In genomic region chr15:101167553-101167952, GRCm38 (mm10) we compare ENCODE assay signal across 35 mouse cellular contexts. TPM values are rescaled to one million over a fixed set of nuclear protein-coding genes. Genes with fewer than 3 reads are reported as not detected.
DNase-seq lines count a peak whose midpoint lies in the region; ATAC-seq and TF ChIP-seq lines count a peak whose summit lies in the region.
"Had no signal": no experiment of that assay in that cellular context is flagged by ENCODE, and none has a peak within 500 bp of the region (broad histone marks: within the 10 kb centered on the region; RNA-seq: fewer than 3 reads in every experiment).

No protein-coding gene starts in this region.

- ATAC-seq in kidney, postnatal 0 days (replicated peaks; ENCODE audit: low FRiP score, low read depth): no peak
- ATAC-seq in kidney, embryonic 14.5 days (ENCODE audit: low FRiP score, low TSS enrichment): no peak
- no peak for ATAC-seq in intestine, embryonic 15.5 days
- no peak for ATAC-seq in intestine, postnatal 0 days
- ATAC-seq in erythroblast, adult 5-6 weeks (replicated peaks; ENCODE audit: low FRiP score, poor library complexity, severe bottlenecking): no peak
- ATAC-seq: CD4-positive, CD25-positive, alpha-beta regulatory T cell, adult 4 months; forebrain, embryonic 13.5 days; forebrain, embryonic 16.5 days had no signal

- TF ChIP-seq CTCF in kidney, postnatal 0 days (IDR thresholded peaks at IDR 0.05; ENCODE audit: low read depth): no peak
- TF ChIP-seq CTCF in intestine, postnatal 0 days (IDR thresholded peaks at IDR 0.05; ENCODE audit: low read depth): no peak

- H3K9ac ChIP-seq in kidney, postnatal 0 days (ENCODE audit: low read depth, low read length): no peak overlapping the region
- H3K9ac ChIP-seq in kidney, embryonic 14.5 days (ENCODE audit: low read depth, low read length): no peak overlapping the region
- no peak overlapping the region for H3K9ac ChIP-seq in intestine, embryonic 15.5 days
- no peak overlapping the region for H3K9ac ChIP-seq in intestine, postnatal 0 days (ENCODE audit: low read depth, low read length)
- H3K9ac ChIP-seq: embryonic facial prominence, embryonic 13.5 days; forebrain, embryonic 13.5 days; heart, embryonic 13.5 days; hindbrain, embryonic 14.5 days had no signal

- H3K36me3 ChIP-seq in kidney, postnatal 0 days (ENCODE audit: insufficient read depth, low read length): no peaks in the 10 kb centered on the region
- H3K36me3 ChIP-seq in kidney, embryonic 14.5 days (ENCODE audit: control insufficient read depth, insufficient read depth, low read length): no peaks in the 10 kb centered on the region
- no peaks in the 10 kb centered on the region for H3K36me3 ChIP-seq in intestine, embryonic 15.5 days
- H3K36me3 ChIP-seq in intestine, postnatal 0 days (ENCODE audit: control insufficient read depth, insufficient read depth): no peaks in the 10 kb centered on the region
- H3K36me3 ChIP-seq: embryonic facial prominence, embryonic 10.5 days; embryonic facial prominence, embryonic 13.5 days; forebrain, embryonic 10.5 days; heart, embryonic 10.5 days; heart, embryonic 13.5 days had no signal

- peak; percentile 63 for DNase-seq in kidney, adult 11 months
- DNase-seq in kidney, adult 9 months: no peak
- DNase-seq in kidney, postnatal 0 days (ENCODE audit: low spot score): no peak
- DNase-seq in layer of hippocampus, adult 11-12 months (ENCODE audit: low spot score): no peak
- DNase-seq: adrenal gland, adult 2 months; adrenal gland, postnatal 14 days; cerebellum, adult 11 months; cerebellum, adult 9-11 months; cerebellum, postnatal 36 days; embryo, embryonic 11 days; gastrocnemius, postnatal 10 days; gastrocnemius, postnatal 36 days; heart, adult 2 months; heart, postnatal 14 days; heart, postnatal 4 days had no signal

- H3K27me3 ChIP-seq in kidney, postnatal 0 days (ENCODE audit: insufficient read depth, low read length): no peaks in the 10 kb centered on the region
- no peaks in the 10 kb centered on the region for H3K27me3 ChIP-seq in kidney, embryonic 14.5 days (ENCODE audit: control insufficient read depth, insufficient read depth, low read length)
- no peaks in the 10 kb centered on the region for H3K27me3 ChIP-seq in intestine, embryonic 15.5 days (replicated peaks)
- no peaks in the 10 kb centered on the region for H3K27me3 ChIP-seq in intestine, postnatal 0 days (replicated peaks; ENCODE audit: control insufficient read depth, insufficient read depth, low read length)

- peak overlapping the region; percentile 15; the same call in 1 of the 2 replicates for H3K27ac ChIP-seq in kidney, postnatal 0 days
- H3K27ac ChIP-seq in kidney, embryonic 14.5 days (ENCODE audit: low read depth, low read length): no peak overlapping the region
- H3K27ac ChIP-seq in intestine, embryonic 15.5 days: peak overlapping the region; percentile 4
- H3K27ac ChIP-seq in intestine, postnatal 0 days (ENCODE audit: low read depth, low read length): no peak overlapping the region
- H3K27ac ChIP-seq: embryonic facial prominence, embryonic 10.5 days; embryonic facial prominence, embryonic 13.5 days; forebrain, embryonic 10.5 days; forebrain, embryonic 13.5 days; heart, adult 2 months; heart, embryonic 10.5 days; heart, embryonic 13.5 days; hindbrain, embryonic 14.5 days had no signal

- peaks cover 18% of the 10 kb centered on the region for H3K4me1 ChIP-seq in kidney, postnatal 0 days (replicated peaks; ENCODE audit: insufficient read depth, low read length)
- H3K4me1 ChIP-seq in kidney, embryonic 14.5 days (ENCODE audit: control insufficient read depth, insufficient read depth, low read length): peaks cover 25% of the 10 kb centered on the region
- H3K4me1 ChIP-seq in intestine, embryonic 15.5 days (replicated peaks): peaks cover 31% of the 10 kb centered on the region
- peaks cover 17% of the 10 kb centered on the region; the same call in 1 of the 2 replicates for H3K4me1 ChIP-seq in intestine, postnatal 0 days (replicated peaks; ENCODE audit: control insufficient read depth, insufficient read depth, low read length)

- no peaks in the 10 kb centered on the region for H3K9me3 ChIP-seq in kidney, postnatal 0 days (replicated peaks; ENCODE audit: low read length)
- no peaks in the 10 kb centered on the region for H3K9me3 ChIP-seq in kidney, embryonic 14.5 days (ENCODE audit: control insufficient read depth, low read length)
- no peaks in the 10 kb centered on the region for H3K9me3 ChIP-seq in intestine, embryonic 15.5 days
- H3K9me3 ChIP-seq in intestine, postnatal 0 days (ENCODE audit: control insufficient read depth): no peaks in the 10 kb centered on the region
- H3K9me3 ChIP-seq: embryonic facial prominence, embryonic 10.5 days; embryonic facial prominence, embryonic 13.5 days; forebrain, embryonic 10.5 days; forebrain, embryonic 13.5 days; heart, embryonic 10.5 days; heart, embryonic 13.5 days had no signal

- H3K4me2 ChIP-seq in kidney, postnatal 0 days (ENCODE audit: low read length): no peak overlapping the region
- H3K4me2 ChIP-seq in kidney, embryonic 14.5 days (replicated peaks; ENCODE audit: low read depth, low read length): no peak overlapping the region
- H3K4me2 ChIP-seq in intestine, embryonic 15.5 days (replicated peaks): peak overlapping the region; percentile 16; the same call in 1 of the 2 replicates
- peak overlapping the region; percentile 37 for H3K4me2 ChIP-seq in intestine, postnatal 0 days (replicated peaks; ENCODE audit: low read depth)
- H3K4me2 ChIP-seq: embryonic facial prominence, embryonic 13.5 days; forebrain, embryonic 13.5 days; heart, embryonic 13.5 days; hindbrain, embryonic 14.5 days had no signal

- 65% methylated on average over 11 of the region's 11 CpGs for WGBS in kidney, postnatal 0 days
- 73% methylated on average over 11 of the region's 11 CpGs for WGBS in kidney, embryonic 14.5 days
- WGBS in intestine, embryonic 15.5 days: 45% methylated on average over 11 of the region's 11 CpGs
- WGBS in intestine, postnatal 0 days: 40% methylated on average over 11 of the region's 11 CpGs

- H3K4me3 ChIP-seq in kidney, postnatal 0 days (replicated peaks; ENCODE audit: low read depth, low read length): no peak overlapping the region
- no peak overlapping the region for H3K4me3 ChIP-seq in kidney, embryonic 14.5 days (ENCODE audit: low read length)
- no peak overlapping the region for H3K4me3 ChIP-seq in intestine, embryonic 15.5 days (replicated peaks)
- H3K4me3 ChIP-seq in intestine, postnatal 0 days (ENCODE audit: low read depth, low read length): no peak overlapping the region
- H3K4me3 ChIP-seq: embryonic facial prominence, embryonic 10.5 days; embryonic facial prominence, embryonic 13.5 days; forebrain, embryonic 10.5 days; forebrain, embryonic 13.5 days; heart, adult 2 months; heart, embryonic 10.5 days; heart, embryonic 13.5 days had no signal

RNA-seq across cellular contexts. Expression of gene Acvr1b, which starts 6.3 kb away (rescaled TPM):
- 5.8 and 6.4 TPM in 2 replicates for polyA plus RNA-seq in kidney, postnatal 0 days (2015; fragmentation: Nextera tagmentation; extraction: Ambion mirVana)
- 6.0 and 7.2 TPM in 2 replicates for polyA plus RNA-seq in kidney, embryonic 14.5 days (2014; fragmentation: Nextera tagmentation; extraction: Ambion mirVana)
- polyA plus RNA-seq in intestine, embryonic 15.5 days (2015; fragmentation: Nextera tagmentation; extraction: Ambion mirVana): 9.1 and 9.3 TPM in 2 replicates
- polyA plus RNA-seq in intestine, postnatal 0 days (2015; fragmentation: Nextera tagmentation; extraction: Ambion mirVana): 6.0 and 6.8 TPM in 2 replicates
- total RNA-seq in erythroblast, adult 5-6 weeks (2015; ENCODE audit: low replicate concordance): 0.38 and 0.84 TPM in 2 replicates
- total RNA-seq in erythroblast, adult 5-6 weeks (2017; ENCODE audit: low replicate concordance): 2.6 and 2.9 TPM in 2 replicates

RNA-seq across cellular contexts. Expression of gene Acvrl1, which starts 39.2 kb away (rescaled TPM):
- polyA plus RNA-seq in kidney, postnatal 0 days (2015; fragmentation: Nextera tagmentation; extraction: Ambion mirVana): 16.9 and 17.8 TPM in 2 replicates
- 6.3 and 8.8 TPM in 2 replicates for polyA plus RNA-seq in kidney, embryonic 14.5 days (2014; fragmentation: Nextera tagmentation; extraction: Ambion mirVana)
- 27.3 and 27.6 TPM in 2 replicates for polyA plus RNA-seq in intestine, embryonic 15.5 days (2015; fragmentation: Nextera tagmentation; extraction: Ambion mirVana)
- 13.8 and 14.6 TPM in 2 replicates for polyA plus RNA-seq in intestine, postnatal 0 days (2015; fragmentation: Nextera tagmentation; extraction: Ambion mirVana)
- 2.3 and 9.4 TPM in 2 replicates for total RNA-seq in erythroblast, adult 5-6 weeks (2015; ENCODE audit: low replicate concordance)
- total RNA-seq in erythroblast, adult 5-6 weeks (2017; ENCODE audit: low replicate concordance): 2.3 and 3.8 TPM in 2 replicates

RNA-seq across cellular contexts. Expression of gene Ankrd33, which starts 52.0 kb away (rescaled TPM):
- not detected in 2 replicates for polyA plus RNA-seq in kidney, postnatal 0 days (2015; fragmentation: Nextera tagmentation; extraction: Ambion mirVana)
- not detected in 2 replicates for polyA plus RNA-seq in kidney, embryonic 14.5 days (2014; fragmentation: Nextera tagmentation; extraction: Ambion mirVana)
- polyA plus RNA-seq in intestine, embryonic 15.5 days (2015; fragmentation: Nextera tagmentation; extraction: Ambion mirVana): not detected in 2 replicates
- not detected in 2 replicates for polyA plus RNA-seq in intestine, postnatal 0 days (2015; fragmentation: Nextera tagmentation; extraction: Ambion mirVana)
- total RNA-seq in erythroblast, adult 5-6 weeks (2015; ENCODE audit: low replicate concordance): not detected in 2 replicates
- not detected in 2 replicates for total RNA-seq in erythroblast, adult 5-6 weeks (2017; ENCODE audit: low replicate concordance)
- total RNA-seq: adrenal gland, postnatal 14 days; gastrocnemius, adult 18-20 months; gastrocnemius, postnatal 10 days; gastrocnemius, postnatal 36 days; granulocyte monocyte progenitor cell, adult 5-6 weeks; heart, adult 2 months; heart, postnatal 14 days; heart, postnatal 4 days; MEL had no signal
- polyA plus RNA-seq: C2C12; CD4-positive, CD25-positive, alpha-beta regulatory T cell, adult 4 months; cortical plate, adult 2 months; embryonic facial prominence, embryonic 10.5 days; embryonic facial prominence, embryonic 13.5 days; forebrain, embryonic 10.5 days; forebrain, embryonic 13.5 days; forebrain, embryonic 16.5 days; heart, adult 2 months; heart, embryonic 10.5 days; heart, embryonic 13.5 days; heart, embryonic 16.5 days; hindbrain, embryonic 11.5 days; hindbrain, embryonic 14.5 days had no signal

RNA-seq across cellular contexts. Expression of gene Grasp, which starts 56.4 kb away (rescaled TPM):
- 3.7 and 4.0 TPM in 2 replicates for polyA plus RNA-seq in kidney, postnatal 0 days (2015; fragmentation: Nextera tagmentation; extraction: Ambion mirVana)
- polyA plus RNA-seq in kidney, embryonic 14.5 days (2014; fragmentation: Nextera tagmentation; extraction: Ambion mirVana): 5.0 and 5.7 TPM in 2 replicates
- polyA plus RNA-seq in intestine, embryonic 15.5 days (2015; fragmentation: Nextera tagmentation; extraction: Ambion mirVana): 3.9 and 4.8 TPM in 2 replicates
- 1.7 and 2.0 TPM in 2 replicates for polyA plus RNA-seq in intestine, postnatal 0 days (2015; fragmentation: Nextera tagmentation; extraction: Ambion mirVana)
- not detected in 2 replicates for total RNA-seq in erythroblast, adult 5-6 weeks (2015; ENCODE audit: low replicate concordance)
- total RNA-seq in erythroblast, adult 5-6 weeks (2017; ENCODE audit: low replicate concordance): 0.84 TPM in 1 of 2 replicates, not detected in the other

Comparison
In these comparisons a context has a peak if more than half of its experiments do, and no peak if none do; other contexts are left out.
1. H3K27ac ChIP-seq: peak in kidney, postnatal 0 days (single experiment) and intestine, embryonic 15.5 days (single experiment); none in kidney, embryonic 14.5 days (single experiment) and intestine, postnatal 0 days (single experiment).
2. H3K4me2 ChIP-seq: peak in intestine, embryonic 15.5 days (single experiment) and intestine, postnatal 0 days (single experiment); none in kidney, postnatal 0 days (single experiment) and kidney, embryonic 14.5 days (single experiment).